22 mouse cellular contexts compared by ENCODE assay signal in the genomic region with DNA sequence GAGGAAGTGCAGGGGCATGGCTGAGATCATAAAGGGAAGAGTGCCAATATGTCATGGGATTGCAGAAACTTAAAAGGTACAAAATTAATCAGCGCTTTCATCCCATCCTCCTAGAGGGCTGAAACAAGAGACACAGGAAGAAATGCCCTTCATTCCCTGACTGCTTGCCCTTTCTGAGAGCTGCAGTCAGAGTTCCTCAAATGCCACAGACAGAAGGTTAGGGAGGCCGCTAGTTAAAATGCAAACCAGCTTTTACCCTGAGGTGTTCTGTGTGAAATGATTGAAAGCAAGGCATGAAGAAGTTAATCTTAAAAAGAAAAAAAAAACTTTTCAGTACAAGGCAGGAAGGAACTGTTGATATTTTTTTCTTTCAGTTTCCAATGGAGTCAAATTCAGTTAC.
DNase-seq lines count a peak whose midpoint lies in the region; ATAC-seq and TF ChIP-seq lines count a peak whose summit lies in the region.
"Had no signal": no experiment of that assay in that cellular context is flagged by ENCODE, and none has a peak within 500 bp of the region (broad histone marks: within the 10 kb centered on the region; RNA-seq: fewer than 3 reads in every experiment).

No protein-coding gene starts in this region.

- peak; percentile 14 for DNase-seq in embryonic facial prominence, embryonic 11.5 days (ENCODE audit: low spot score)
- no peak for DNase-seq in embryonic facial prominence, embryonic 10.5 days (ENCODE audit: low spot score)
- DNase-seq in kidney, adult 2 months, result peak; percentile 85
- DNase-seq in kidney, postnatal 0 days (ENCODE audit: low spot score), result peak; percentile 28
- peak; percentile 2 to 4 for DNase-seq in kidney, postnatal 4 days
- DNase-seq: adrenal gland, postnatal 10 days; cerebellum, adult 8-10 months; cerebellum, postnatal 36 days; lung, postnatal 36 days; right cerebral cortex, postnatal 14 days had no signal

- no peak for TF ChIP-seq POLR2A in kidney, adult 2 months (IDR thresholded peaks at IDR 0.05; ENCODE audit: low read depth, low read length)

- no peak overlapping the region for H3K4me2 ChIP-seq in embryonic facial prominence, embryonic 11.5 days (ENCODE audit: low read depth, low read length)
- H3K4me2 ChIP-seq in kidney, postnatal 0 days (ENCODE audit: low read length), result no peak overlapping the region
- H3K4me2 ChIP-seq in midbrain, embryonic 16.5 days (ENCODE audit: low read length), result no peak overlapping the region
- no peak overlapping the region for H3K4me2 ChIP-seq in intestine, embryonic 15.5 days (replicated peaks)
- H3K4me2 ChIP-seq: forebrain, embryonic 13.5 days; hindbrain, embryonic 12.5 days; limb, embryonic 13.5 days; liver, embryonic 11.5 days; midbrain, embryonic 12.5 days; stomach, embryonic 15.5 days had no signal

- no peak for TF ChIP-seq CTCF in kidney, adult 2 months (conservative IDR thresholded peaks at IDR 0.05; ENCODE audit: insufficient read depth, insufficient read length, low read depth, low read length)
- TF ChIP-seq CTCF in kidney, postnatal 0 days (IDR thresholded peaks at IDR 0.05; ENCODE audit: low read depth), result no peak

- H3K4me1 ChIP-seq in embryonic facial prominence, embryonic 11.5 days (ENCODE audit: control insufficient read depth, insufficient read depth, low read length), result no peaks in the 10 kb centered on the region
- H3K4me1 ChIP-seq in embryonic facial prominence, embryonic 10.5 days, result no peaks in the 10 kb centered on the region
- H3K4me1 ChIP-seq in kidney, adult 2 months (ENCODE audit: control insufficient read depth, insufficient read depth, low read length), result peaks cover 4% of the 10 kb centered on the region
- no peaks in the 10 kb centered on the region for H3K4me1 ChIP-seq in kidney, postnatal 0 days (replicated peaks; ENCODE audit: insufficient read depth, low read length)
- no peaks in the 10 kb centered on the region for H3K4me1 ChIP-seq in midbrain, embryonic 16.5 days (ENCODE audit: control insufficient read depth, insufficient read depth, low read length)
- H3K4me1 ChIP-seq in intestine, embryonic 15.5 days (replicated peaks), result no peaks in the 10 kb centered on the region
- H3K4me1 ChIP-seq: forebrain, embryonic 13.5 days; hindbrain, embryonic 12.5 days; limb, embryonic 13.5 days; megakaryocyte, embryonic 14.5 days; midbrain, embryonic 12.5 days; stomach, embryonic 15.5 days had no signal

- H3K4me3 ChIP-seq in embryonic facial prominence, embryonic 11.5 days (ENCODE audit: low read depth, low read length), result no peak overlapping the region
- H3K4me3 ChIP-seq in embryonic facial prominence, embryonic 10.5 days, result no peak overlapping the region
- H3K4me3 ChIP-seq in kidney, adult 2 months (ENCODE audit: insufficient read depth, low read depth, low read length), result no peak overlapping the region
- no peak overlapping the region for H3K4me3 ChIP-seq in kidney, postnatal 0 days (replicated peaks; ENCODE audit: low read depth, low read length)
- H3K4me3 ChIP-seq in midbrain, embryonic 16.5 days (ENCODE audit: low read depth, low read length), result no peak overlapping the region
- no peak overlapping the region for H3K4me3 ChIP-seq in intestine, embryonic 15.5 days (replicated peaks)
- H3K4me3 ChIP-seq: forebrain, embryonic 13.5 days; hindbrain, embryonic 12.5 days; limb, embryonic 13.5 days; megakaryocyte, embryonic 14.5 days; midbrain, embryonic 12.5 days; stomach, embryonic 15.5 days had no signal

- no peaks in the 10 kb centered on the region for H3K36me3 ChIP-seq in embryonic facial prominence, embryonic 11.5 days (replicated peaks; ENCODE audit: control insufficient read depth, insufficient read depth, low read depth, low read length)
- no peaks in the 10 kb centered on the region for H3K36me3 ChIP-seq in embryonic facial prominence, embryonic 10.5 days (replicated peaks)
- H3K36me3 ChIP-seq in kidney, adult 2 months (ENCODE audit: control insufficient read depth, insufficient read depth, low read length), result no peaks in the 10 kb centered on the region
- no peaks in the 10 kb centered on the region for H3K36me3 ChIP-seq in kidney, postnatal 0 days (ENCODE audit: insufficient read depth, low read length)
- no peaks in the 10 kb centered on the region for H3K36me3 ChIP-seq in midbrain, embryonic 16.5 days (ENCODE audit: control insufficient read depth, insufficient read depth, low read length)
- H3K36me3 ChIP-seq in intestine, embryonic 15.5 days, result no peaks in the 10 kb centered on the region
- H3K36me3 ChIP-seq: G1E; hindbrain, embryonic 12.5 days; limb, embryonic 13.5 days; midbrain, embryonic 12.5 days; stomach, embryonic 15.5 days had no signal

- H3K9ac ChIP-seq in embryonic facial prominence, embryonic 11.5 days (replicated peaks; ENCODE audit: low read length), result no peak overlapping the region
- no peak overlapping the region for H3K9ac ChIP-seq in kidney, postnatal 0 days (ENCODE audit: low read depth, low read length)
- no peak overlapping the region for H3K9ac ChIP-seq in midbrain, embryonic 16.5 days (ENCODE audit: low read depth, low read length)
- no peak overlapping the region for H3K9ac ChIP-seq in intestine, embryonic 15.5 days
- H3K9ac ChIP-seq: forebrain, embryonic 13.5 days; hindbrain, embryonic 12.5 days; limb, embryonic 13.5 days; midbrain, embryonic 12.5 days; stomach, embryonic 15.5 days had no signal

- H3K27me3 ChIP-seq in embryonic facial prominence, embryonic 11.5 days (ENCODE audit: control insufficient read depth, insufficient read depth, low read length), result no peaks in the 10 kb centered on the region
- H3K27me3 ChIP-seq in embryonic facial prominence, embryonic 10.5 days (replicated peaks; ENCODE audit: low read depth, poor library complexity, severe bottlenecking), result no peaks in the 10 kb centered on the region
- no peaks in the 10 kb centered on the region for H3K27me3 ChIP-seq in kidney, adult 2 months (replicated peaks; ENCODE audit: control insufficient read depth, insufficient read depth, low read length)
- H3K27me3 ChIP-seq in kidney, postnatal 0 days (ENCODE audit: insufficient read depth, low read length), result no peaks in the 10 kb centered on the region
- no peaks in the 10 kb centered on the region for H3K27me3 ChIP-seq in midbrain, embryonic 16.5 days (ENCODE audit: control insufficient read depth, insufficient read depth, low read depth, low read length)
- H3K27me3 ChIP-seq in intestine, embryonic 15.5 days (replicated peaks), result no peaks in the 10 kb centered on the region
- H3K27me3 ChIP-seq: forebrain, embryonic 13.5 days; hindbrain, embryonic 12.5 days; limb, embryonic 13.5 days; megakaryocyte, embryonic 14.5 days; midbrain, embryonic 12.5 days; stomach, embryonic 15.5 days had no signal

- WGBS in embryonic facial prominence, embryonic 11.5 days, result 61% methylated on average over 2 of the region's 2 CpGs
- WGBS in embryonic facial prominence, embryonic 10.5 days, result 67% methylated on average over 2 of the region's 2 CpGs
- 34% methylated on average over 2 of the region's 2 CpGs for WGBS in kidney, adult 2 months
- 57% methylated on average over 2 of the region's 2 CpGs for WGBS in kidney, postnatal 0 days
- 93% methylated on average over 2 of the region's 2 CpGs for WGBS in midbrain, embryonic 16.5 days
- WGBS in intestine, embryonic 15.5 days, result 83% methylated on average over 2 of the region's 2 CpGs

- no peak overlapping the region for H3K27ac ChIP-seq in embryonic facial prominence, embryonic 11.5 days (replicated peaks; ENCODE audit: low read depth, low read length)
- H3K27ac ChIP-seq in embryonic facial prominence, embryonic 10.5 days (replicated peaks), result no peak overlapping the region
- peak overlapping the region; percentile 93 for H3K27ac ChIP-seq in kidney, adult 2 months (ENCODE audit: insufficient read depth, low read depth, low read length)
- H3K27ac ChIP-seq in kidney, postnatal 0 days, result peak overlapping the region; percentile 70; the same call in 1 of the 2 replicates
- H3K27ac ChIP-seq in midbrain, embryonic 16.5 days (ENCODE audit: low read length), result no peak overlapping the region
- no peak overlapping the region for H3K27ac ChIP-seq in intestine, embryonic 15.5 days
- H3K27ac ChIP-seq: forebrain, embryonic 13.5 days; hindbrain, embryonic 12.5 days; limb, embryonic 13.5 days; midbrain, embryonic 12.5 days; stomach, embryonic 15.5 days had no signal

- ATAC-seq in embryonic facial prominence, embryonic 11.5 days (replicated peaks; ENCODE audit: insufficient number of reproducible peaks, low FRiP score, low TSS enrichment, low read depth), result no peak
- ATAC-seq in kidney, postnatal 0 days (replicated peaks; ENCODE audit: low FRiP score, low read depth), result peak; percentile 68
- ATAC-seq in midbrain, embryonic 16.5 days, result no peak
- ATAC-seq in intestine, embryonic 15.5 days, result no peak
- no peak for ATAC-seq in monocyte, adult 5-6 weeks (replicated peaks; ENCODE audit: insufficient number of reproducible peaks, low FRiP score, low TSS enrichment, poor library complexity, severe bottlenecking)
- ATAC-seq: forebrain, embryonic 13.5 days; intestine, postnatal 0 days had no signal

- no peaks in the 10 kb centered on the region for H3K9me3 ChIP-seq in embryonic facial prominence, embryonic 11.5 days (replicated peaks; ENCODE audit: control insufficient read depth, low read length)
- H3K9me3 ChIP-seq in embryonic facial prominence, embryonic 10.5 days, result no peaks in the 10 kb centered on the region
- no peaks in the 10 kb centered on the region for H3K9me3 ChIP-seq in kidney, postnatal 0 days (replicated peaks; ENCODE audit: low read length)
- no peaks in the 10 kb centered on the region for H3K9me3 ChIP-seq in midbrain, embryonic 16.5 days (replicated peaks; ENCODE audit: control insufficient read depth, low read length, poor library complexity, severe bottlenecking)
- no peaks in the 10 kb centered on the region for H3K9me3 ChIP-seq in intestine, embryonic 15.5 days
- H3K9me3 ChIP-seq: forebrain, embryonic 13.5 days; hindbrain, embryonic 12.5 days; limb, embryonic 13.5 days; megakaryocyte, embryonic 14.5 days; midbrain, embryonic 12.5 days; stomach, embryonic 15.5 days had no signal

Comparison
In these comparisons a context has a peak if more than half of its experiments do, and no peak if none do; other contexts are left out.
1. H3K27ac ChIP-seq: peak in kidney, adult 2 months (single experiment) and kidney, postnatal 0 days (single experiment); none in embryonic facial prominence, embryonic 11.5 days (single experiment), embryonic facial prominence, embryonic 10.5 days (single experiment), midbrain, embryonic 16.5 days (single experiment) and intestine, embryonic 15.5 days (single experiment).